In genomic region chr4:142113306-142113705, GRCm38 (mm10) we compare ENCODE assay signal across 11 mouse cellular contexts. TPM values are rescaled to one million over a fixed set of nuclear protein-coding genes. Genes with fewer than 3 reads are reported as not detected.
DNase-seq lines count a peak whose midpoint lies in the region; ATAC-seq and TF ChIP-seq lines count a peak whose summit lies in the region.
"Had no signal": no experiment of that assay in that cellular context is flagged by ENCODE, and none has a peak within 500 bp of the region (broad histone marks: within the 10 kb centered on the region; RNA-seq: fewer than 3 reads in every experiment).

No protein-coding gene starts in this region.

- ATAC-seq in liver, postnatal 0 days = no peak

- peak; percentile 75 for TF ChIP-seq CTCF in liver, postnatal 0 days (IDR thresholded peaks at IDR 0.05; ENCODE audit: low read depth)

- no peaks in the 10 kb centered on the region for H3K36me3 ChIP-seq in liver, postnatal 0 days (replicated peaks; ENCODE audit: insufficient read depth, low read length)

- no peak overlapping the region for H3K4me2 ChIP-seq in liver, postnatal 0 days (ENCODE audit: low read depth, low read length)

- H3K27me3 ChIP-seq in liver, postnatal 0 days (ENCODE audit: insufficient read depth, low read length) = no peaks in the 10 kb centered on the region

- H3K4me1 ChIP-seq in liver, postnatal 0 days (ENCODE audit: insufficient read depth) = no peaks in the 10 kb centered on the region

- peak; percentile 35 for DNase-seq in adrenal gland, postnatal 14 days
- no peak for DNase-seq in adrenal gland, adult 18-20 months (ENCODE audit: low spot score in 2 of 2)
- DNase-seq in liver, postnatal 0 days = no peak
- no peak for DNase-seq in liver
- peak; percentile 81 to 84 for DNase-seq in cerebellum, adult 18-20 months
- DNase-seq in induced T-regulatory cell, adult 2 months (ENCODE audit: low read depth) = peak; percentile 7
- peak; percentile 32 for DNase-seq in lung, postnatal 36 days
- no peak for DNase-seq in MN1 (ENCODE audit: low spot score)

- no peak overlapping the region for H3K4me3 ChIP-seq in liver, postnatal 0 days (ENCODE audit: low read depth, low read length)
- H3K4me3 ChIP-seq: erythroblast, embryonic 14.5 days had no signal

- 36% methylated on average over 8 of the region's 8 CpGs for WGBS in liver, postnatal 0 days (ENCODE audit: insufficient replicate concordance)

- no peak overlapping the region for H3K9ac ChIP-seq in liver, postnatal 0 days (replicated peaks)

- TF ChIP-seq EP300 in liver, postnatal 0 days (IDR thresholded peaks at IDR 0.05; ENCODE audit: low read depth) = no peak

- H3K27ac ChIP-seq in liver, postnatal 0 days (ENCODE audit: low read depth) = no peak overlapping the region
- H3K27ac ChIP-seq: macrophage had no signal

- H3K9me3 ChIP-seq in liver, postnatal 0 days (ENCODE audit: low read length) = no peaks in the 10 kb centered on the region

RNA-seq across cellular contexts. Expression of gene Tmem51, which starts 29.2 kb away (rescaled TPM):
- total RNA-seq in adrenal gland, postnatal 14 days (2021) = 4.9 and 7.6 TPM in 2 replicates
- 1 to 10 TPM; 3.5 to 4.4 TPM for total RNA-seq in adrenal gland, adult 18-20 months (2021)
- polyA plus RNA-seq in liver, postnatal 0 days (2015; fragmentation: Nextera tagmentation; extraction: Ambion mirVana) = 13.7 and 15.7 TPM in 2 replicates
- polyA plus RNA-seq: C2C12 had no signal

Comparison
In these comparisons a context has a peak if more than half of its experiments do, and no peak if none do; other contexts are left out.
1. DNase-seq: peak in adrenal gland, postnatal 14 days (single experiment), cerebellum, adult 18-20 months (2 of 2), induced T-regulatory cell, adult 2 months (single experiment) and lung, postnatal 36 days (single experiment); none in adrenal gland, adult 18-20 months (0 of 2), liver, postnatal 0 days (single experiment), liver (single experiment) and MN1 (single experiment).